Mouse (Mus musculus): ENCODE measurements around the gene Tsga10. TPM values are rescaled to one million over a fixed set of nuclear protein-coding genes. Genes with fewer than 3 reads are reported as not detected.

The Tsga10 gene
- 4.1 and 4.6 TPM in 2 replicates for polyA plus RNA-seq (2016; fragmentation: Nextera tagmentation; extraction: Ambion mirVana)

- H3K27ac ChIP-seq, result peak within 1 kb of the TSS; percentile 88
- no peak for DNase-seq (ENCODE audit: low spot score)
- no peaks in the 10 kb centered on the region for H3K36me3 ChIP-seq
- H3K4me3 ChIP-seq, result peak within 1 kb of the TSS; percentile 66
- 85% methylated on average over 6 of the region's 6 CpGs for WGBS
- H3K9me3 ChIP-seq, result no peaks in the 10 kb centered on the region
- H3K4me1 ChIP-seq, result no peaks in the 10 kb centered on the region
- 0 out of 2 replicates have a peak, but pooled peaks cover 6% of the 10 kb centered on the region for H3K27me3 ChIP-seq (ENCODE audit: insufficient read depth, poor library complexity, severe bottlenecking)
Measured at GRCm38 (mm10) chr1:37866286-37866685, at the start of gene Tsga10. Gene Tsga10, minus strand, starts transcription at chr1:37866429.

- Histone ChIP-seq H3K4me1 (peaks cover 3% of the 10 kb centered on the region; the same call in 1 of the 2 replicates), H3K36me3 (no peaks in the 10 kb centered on the region), H3K27me3 (ENCODE audit: insufficient read depth, poor library complexity, severe bottlenecking) (peaks cover 6% of the 10 kb centered on the region; the same call in 1 of the 2 replicates), H3K4me3 (no peak overlapping the region), H3K27ac (no peak overlapping the region), H3K9me3 (no peaks in the 10 kb centered on the region)
- no peak for DNase-seq (ENCODE audit: low spot score)
- WGBS, result 79% methylated on average over 2 of the region's 2 CpGs
Measured at GRCm38 (mm10) chr1:37912751-37913150, 46.5 kb upstream of the Tsga10 start.

- Histone ChIP-seq H3K36me3 (peaks cover 17% of the 10 kb centered on the region), H3K4me1 (peaks cover 9% of the 10 kb centered on the region), H3K27me3 (ENCODE audit: insufficient read depth, poor library complexity, severe bottlenecking) (no peaks in the 10 kb centered on the region), H3K27ac (no peak overlapping the region), H3K4me3 (no peak overlapping the region), H3K9me3 (no peaks in the 10 kb centered on the region)
- WGBS, result 36% methylated on average over 6 of the region's 6 CpGs
- no peak for DNase-seq (ENCODE audit: low spot score)
Measured at GRCm38 (mm10) chr1:37903178-37903577, 36.9 kb upstream of the Tsga10 start.

DNA sequence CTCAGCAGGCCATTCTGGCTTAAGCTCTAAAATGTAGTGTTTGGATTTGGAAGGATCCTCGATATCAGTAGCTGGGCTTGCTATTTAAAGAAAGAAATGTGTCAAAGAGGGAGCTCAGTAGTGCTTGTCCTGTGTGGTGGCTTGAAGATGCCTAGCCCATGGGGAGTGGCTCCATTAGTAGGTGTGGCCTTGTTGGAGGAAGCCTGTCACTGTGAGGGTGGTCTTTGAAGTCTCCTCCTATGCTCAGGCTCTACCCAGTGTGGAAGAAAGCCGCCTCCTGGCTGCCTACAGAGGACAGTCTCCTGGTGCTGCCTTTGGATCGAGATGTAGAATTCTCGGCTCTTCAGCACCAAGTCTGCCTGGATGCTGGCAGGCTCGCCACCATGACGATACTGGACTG is 34.1 kb upstream of the Tsga10 start:
- Histone ChIP-seq H3K4me1 (peaks cover 9% of the 10 kb centered on the region), H3K27ac (no peak overlapping the region), H3K27me3 (ENCODE audit: insufficient read depth, poor library complexity, severe bottlenecking) (no peaks in the 10 kb centered on the region), H3K36me3 (peaks cover 42% of the 10 kb centered on the region), H3K4me3 (no peak overlapping the region), H3K9me3 (no peaks in the 10 kb centered on the region)
- 39% methylated on average over 6 of the region's 6 CpGs for WGBS
- DNase-seq (ENCODE audit: low spot score), result no peak

GRCm38 (mm10) chr1:37899816-37900215 is 33.6 kb upstream of the Tsga10 start:
- WGBS, result 78% methylated on average over 4 of the region's 4 CpGs
- Histone ChIP-seq H3K36me3 (peaks cover 47% of the 10 kb centered on the region), H3K4me3 (no peak overlapping the region), H3K9me3 (no peaks in the 10 kb centered on the region), H3K27me3 (ENCODE audit: insufficient read depth, poor library complexity, severe bottlenecking) (no peaks in the 10 kb centered on the region), H3K4me1 (peaks cover 9% of the 10 kb centered on the region), H3K27ac (no peak overlapping the region)
- DNase-seq (ENCODE audit: low spot score), result no peak

- H3K9me3 ChIP-seq, result no peaks in the 10 kb centered on the region
- DNase-seq (ENCODE audit: low spot score), result no peak
- no peaks in the 10 kb centered on the region for H3K27me3 ChIP-seq (ENCODE audit: insufficient read depth, poor library complexity, severe bottlenecking)
- H3K36me3 ChIP-seq, result peaks cover 59% of the 10 kb centered on the region
- H3K4me3 ChIP-seq, result no peak overlapping the region
- H3K27ac ChIP-seq, result no peak overlapping the region
- H3K4me1 ChIP-seq, result peaks cover 9% of the 10 kb centered on the region; the same call in 1 of the 2 replicates
Measured at GRCm38 (mm10) chr1:37894606-37895005, 28.4 kb upstream of the Tsga10 start.

- no peaks in the 10 kb centered on the region for H3K27me3 ChIP-seq (ENCODE audit: insufficient read depth, poor library complexity, severe bottlenecking)
- 77% methylated on average over 3 of the region's 3 CpGs for WGBS
- H3K9me3 ChIP-seq, result no peaks in the 10 kb centered on the region
- H3K27ac ChIP-seq, result no peak overlapping the region
- H3K4me1 ChIP-seq, result peaks cover 16% of the 10 kb centered on the region; the same call in 1 of the 2 replicates
- no peak for DNase-seq (ENCODE audit: low spot score)
- peak overlapping the region; percentile 82 for H3K4me3 ChIP-seq
- peaks cover 32% of the 10 kb centered on the region for H3K36me3 ChIP-seq
Measured at GRCm38 (mm10) chr1:37891400-37891799, 25.2 kb upstream of the Tsga10 start.

GRCm38 (mm10) chr1:37890025-37890652 is 23.9 kb upstream of the Tsga10 start, which contains the start of the genes Mitd1 and Mrpl30:
Gene Mitd1, minus strand, starts transcription at chr1:37890411.
Gene Mrpl30, plus strand, starts transcription at chr1:37890477.
- Histone ChIP-seq H3K9me3 (no peaks in the 10 kb centered on the region), H3K27me3 (ENCODE audit: insufficient read depth, poor library complexity, severe bottlenecking) (no peaks in the 10 kb centered on the region), H3K4me1 (peaks cover 16% of the 10 kb centered on the region; the same call in 1 of the 2 replicates), H3K27ac (peak within 1 kb of the TSS; percentile 85), H3K36me3 (peaks cover 19% of the 10 kb centered on the region), H3K4me3 (peak within 1 kb of the TSS; percentile 82)
- DNase-seq (ENCODE audit: low spot score), result peak; percentile 95
- 0% methylated on average over 41 of the region's 41 CpGs for WGBS

- Histone ChIP-seq H3K9me3 (no peaks in the 10 kb centered on the region), H3K27me3 (ENCODE audit: insufficient read depth, poor library complexity, severe bottlenecking) (no peaks in the 10 kb centered on the region), H3K4me1 (peaks cover 16% of the 10 kb centered on the region; the same call in 1 of the 2 replicates), H3K36me3 (peaks cover 18% of the 10 kb centered on the region), H3K27ac (no peak overlapping the region), H3K4me3 (peak overlapping the region; percentile 82)
- WGBS, result 75% methylated on average over 7 of the region's 7 CpGs
- no peak for DNase-seq (ENCODE audit: low spot score)
Measured at GRCm38 (mm10) chr1:37889206-37889605, 23.0 kb upstream of the Tsga10 start.

DNA sequence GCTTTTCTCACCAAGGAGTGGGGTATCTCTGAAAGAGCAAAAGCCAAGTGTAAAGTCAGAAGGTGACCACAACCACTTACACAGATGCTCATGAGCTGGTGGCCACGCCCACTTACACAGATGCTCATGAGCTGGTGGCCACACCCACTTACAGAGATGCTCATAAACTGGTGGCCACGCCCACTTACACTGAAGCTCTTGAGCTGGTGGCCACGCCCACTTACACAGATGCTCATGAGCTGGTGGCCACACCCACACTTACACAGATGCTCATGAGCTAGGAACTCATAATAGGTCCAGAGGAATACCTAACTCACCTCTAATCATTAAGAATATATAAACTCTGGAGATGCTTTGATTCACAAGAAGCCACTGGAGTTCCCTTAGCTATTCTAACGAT is 18.2 kb upstream of the Tsga10 start:
- Histone ChIP-seq H3K27me3 (ENCODE audit: insufficient read depth, poor library complexity, severe bottlenecking) (no peaks in the 10 kb centered on the region), H3K9me3 (no peaks in the 10 kb centered on the region), H3K4me1 (peaks cover 5% of the 10 kb centered on the region; the same call in 1 of the 2 replicates), H3K27ac (no peak overlapping the region), H3K4me3 (no peak overlapping the region), H3K36me3 (peaks cover 34% of the 10 kb centered on the region)
- 74% methylated on average over 4 of the region's 4 CpGs for whole genome bisulfite sequencing
- DNase-seq (ENCODE audit: low spot score), result no peak

DNA sequence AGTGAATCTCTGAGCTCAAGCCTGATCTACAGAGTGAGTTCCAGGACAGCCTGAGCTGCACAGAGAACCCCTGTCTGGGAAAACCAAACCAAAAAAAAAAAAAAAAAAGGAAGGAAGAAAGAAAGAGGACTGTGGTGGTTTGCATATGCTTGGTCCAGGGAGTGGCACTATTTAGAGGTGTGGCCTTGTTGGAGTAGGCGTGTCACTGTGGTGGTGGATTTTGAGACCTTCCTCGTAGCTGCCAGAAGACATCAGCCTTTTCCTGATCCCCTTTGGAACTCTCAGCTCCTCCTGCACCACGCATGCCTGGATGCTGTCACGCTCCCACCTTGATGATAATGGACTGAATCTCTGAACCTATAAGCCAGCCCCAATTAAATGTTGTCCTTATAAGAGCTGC is 17.2 kb upstream of the Tsga10 start:
- no peak overlapping the region for H3K4me3 ChIP-seq
- no peaks in the 10 kb centered on the region for H3K4me1 ChIP-seq
- 83% methylated on average over 4 of the region's 4 CpGs for WGBS
- peaks cover 45% of the 10 kb centered on the region for H3K36me3 ChIP-seq
- peak; percentile 9 for DNase-seq (ENCODE audit: low spot score)
- H3K9me3 ChIP-seq, result no peaks in the 10 kb centered on the region
- H3K27me3 ChIP-seq (ENCODE audit: insufficient read depth, poor library complexity, severe bottlenecking), result no peaks in the 10 kb centered on the region
- H3K27ac ChIP-seq, result no peak overlapping the region

- no peak for DNase-seq (ENCODE audit: low spot score)
- peaks cover 5% of the 10 kb centered on the region; the same call in 1 of the 2 replicates for H3K9me3 ChIP-seq
- 92% methylated on average over 13 of the region's 13 CpGs for WGBS
- no peaks in the 10 kb centered on the region for H3K4me1 ChIP-seq
- H3K27ac ChIP-seq, result no peak overlapping the region
- no peaks in the 10 kb centered on the region for H3K27me3 ChIP-seq (ENCODE audit: insufficient read depth, poor library complexity, severe bottlenecking)
- H3K4me3 ChIP-seq, result no peak overlapping the region
- peaks cover 63% of the 10 kb centered on the region for H3K36me3 ChIP-seq
Measured at GRCm38 (mm10) chr1:37877736-37878460, 11.7 kb upstream of the Tsga10 start.

DNA sequence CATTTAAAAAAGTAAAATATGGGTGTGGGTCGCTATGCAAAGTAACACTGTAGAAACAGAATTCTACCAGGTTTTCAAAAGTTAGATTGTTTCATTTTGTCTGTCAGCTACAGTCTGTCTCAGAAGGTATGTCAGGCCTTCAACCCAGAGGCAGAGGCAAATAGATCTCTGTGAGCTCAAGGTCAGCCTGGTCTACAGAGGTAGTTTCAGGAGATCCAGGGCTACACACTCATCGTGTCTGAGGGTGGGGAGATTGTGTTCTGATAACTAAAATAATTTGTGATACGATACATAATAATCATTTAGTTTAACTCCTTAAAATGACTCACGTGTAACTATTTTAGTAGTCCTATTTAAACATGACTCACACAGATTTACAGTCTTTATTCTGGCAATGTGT is 6.9 kb upstream of the Tsga10 start:
- Histone ChIP-seq H3K4me1 (peaks cover 3% of the 10 kb centered on the region; the same call in 1 of the 2 replicates), H3K27ac (no peak overlapping the region), H3K4me3 (peak overlapping the region; percentile 69), H3K36me3 (peaks cover 37% of the 10 kb centered on the region), H3K9me3 (peaks cover 5% of the 10 kb centered on the region; the same call in 1 of the 2 replicates), H3K27me3 (ENCODE audit: insufficient read depth, poor library complexity, severe bottlenecking) (0 out of 2 replicates have a peak, but pooled peaks cover 6% of the 10 kb centered on the region)
- DNase-seq (ENCODE audit: low spot score), result no peak
- 88% methylated on average over 4 of the region's 4 CpGs for WGBS
